Mouse (Mus musculus): Measurements from ENCODE around the gene H2-D1. TPM values are rescaled to one million over a fixed set of nuclear protein-coding genes. Genes with fewer than 3 reads are reported as not detected.
"Not testable (repeated sequence)": the region's sequence is repeated elsewhere in the genome, so short reads cannot be mapped to it uniquely, and the experiment has no call there.

Gene H2-D1
- total and polyA plus RNA-seq, 3 experiments: 105 to 286 (median 131) TPM

GRCm38 (mm10) chr17:35232659-35233058 is 29.9 kb upstream of the H2-D1 start:
- peak in 1 of 2 experiments; percentile 16 for DNase-seq
- Histone ChIP-seq H3K36me3 (ENCODE audit: control insufficient read depth, insufficient read depth, low read length) (no peaks in the 10 kb centered on the region), H3K27me3 (ENCODE audit: control insufficient read depth, insufficient read depth, low read length) (no peaks in the 10 kb centered on the region), H3K79me2 (replicated peaks; ENCODE audit: control insufficient read depth, insufficient read depth, low read length) (peaks cover 3% of the 10 kb centered on the region), H3K9ac (ENCODE audit: low read depth, low read length) (no peak overlapping the region), H3K4me1 (ENCODE audit: control insufficient read depth, insufficient read depth, low read length) (peaks cover 5% of the 10 kb centered on the region; the same call in 1 of the 2 replicates), H3K27ac (peak overlapping the region; percentile 55), H3K4me3 (no peak overlapping the region)
- TF ChIP-seq EP300 (IDR thresholded peaks at IDR 0.05; ENCODE audit: insufficient read depth, low read depth, low read length) (no peak), POLR2A (IDR thresholded peaks at IDR 0.05; ENCODE audit: insufficient read depth, low read depth, low read length) (no peak), CTCF (IDR thresholded peaks at IDR 0.05) (no peak)
- 75% methylated on average over 5 of the region's 5 CpGs for WGBS
- intact Hi-C loops (cut with DNase I): loop anchor here (1.0 to 10.0 kb wide), 3 partner anchors 37 to 378 kb away; partner anchors contain the start of genes Nelfe and Skiv2l

DNA sequence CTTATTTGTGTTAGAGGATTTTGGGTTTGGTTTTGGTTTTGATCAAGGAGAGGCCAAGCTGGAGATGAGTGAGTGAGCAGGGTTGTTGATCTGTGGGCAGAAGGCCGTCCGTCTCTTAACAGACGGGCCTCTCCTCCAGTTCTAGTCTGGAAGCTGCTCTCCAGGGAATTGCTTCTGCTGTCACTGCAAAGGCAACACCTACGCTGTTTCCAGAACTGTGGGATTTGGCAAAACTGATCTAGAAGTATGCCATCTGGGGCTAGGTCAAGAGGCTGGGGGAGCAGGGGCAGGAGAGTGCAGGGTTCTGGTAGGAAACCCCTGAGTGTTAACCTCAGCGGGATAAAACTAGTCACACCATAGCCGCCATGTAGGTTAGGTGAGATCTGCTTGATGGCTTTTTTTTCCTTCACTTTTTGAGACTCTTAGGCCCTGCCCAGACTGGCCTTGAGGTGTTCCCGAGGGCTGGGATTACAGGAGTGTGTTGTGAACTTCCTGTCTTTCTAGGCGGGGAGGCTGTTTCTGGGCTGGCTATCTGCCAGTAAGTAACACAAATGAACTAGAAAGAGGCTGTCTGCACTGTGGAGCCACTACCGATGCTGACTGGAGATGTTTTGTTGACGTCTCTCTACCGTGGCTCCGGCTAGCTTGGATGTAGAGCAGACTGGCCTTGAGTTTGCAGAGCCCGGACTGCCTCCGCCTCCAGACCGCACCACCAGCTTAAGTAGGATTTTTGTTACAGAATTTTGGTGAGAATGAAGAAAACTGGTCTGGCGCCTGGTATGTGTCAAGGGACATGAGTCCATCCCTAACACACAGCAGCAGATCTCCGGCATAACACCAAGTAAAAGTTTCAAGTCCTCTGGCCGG is 29.2 kb upstream of the H2-D1 start, which contains the start of gene Atp6v1g2:
Atp6v1g2 (plus strand) TSS at position 547 of the 867 bp plus-strand sequence.
- H3K9ac ChIP-seq (ENCODE audit: low read depth, low read length): peak within 1 kb of the TSS; percentile 37
- H3K79me2 ChIP-seq (replicated peaks; ENCODE audit: control insufficient read depth, insufficient read depth, low read length): peaks cover 3% of the 10 kb centered on the region
- 28% methylated on average over 18 of the region's 18 CpGs for WGBS

GRCm38 (mm10) chr17:35234090-35234489 is 28.4 kb upstream of the H2-D1 start:
- H3K27ac ChIP-seq: peak overlapping the region; percentile 94; the same call in 1 of the 2 replicates
- not testable (repeated sequence) for H3K36me3 ChIP-seq (ENCODE audit: control insufficient read depth, insufficient read depth, low read length); H3K4me3 ChIP-seq; H3K9ac ChIP-seq (ENCODE audit: low read depth, low read length); H3K79me2 ChIP-seq (replicated peaks; ENCODE audit: control insufficient read depth, insufficient read depth, low read length); DNase-seq; H3K27me3 ChIP-seq (ENCODE audit: control insufficient read depth, insufficient read depth, low read length); H3K4me1 ChIP-seq (ENCODE audit: control insufficient read depth, insufficient read depth, low read length)
- 60% methylated on average over 7 of the region's 7 CpGs for WGBS
- intact Hi-C loops (cut with DNase I): loop anchor here (10.0 kb wide), 1 partner anchor 379 kb away; the partner anchor contains the start of genes Nelfe and Skiv2l

More for the DNA sequence above, 29.2 kb upstream of the H2-D1 start, which contains the start of gene Atp6v1g2:
- TF ChIP-seq POLR2A (IDR thresholded peaks at IDR 0.05; ENCODE audit: insufficient read depth, low read depth, low read length) (no peak), CTCF (IDR thresholded peaks at IDR 0.05) (no peak), EP300 (IDR thresholded peaks at IDR 0.05; ENCODE audit: insufficient read depth, low read depth, low read length) (no peak)
- Histone ChIP-seq H3K4me3 (peak within 1 kb of the TSS; percentile 67; the same call in 1 of the 2 replicates), H3K27me3 (ENCODE audit: control insufficient read depth, insufficient read depth, low read length) (no peaks in the 10 kb centered on the region), H3K27ac (peak within 1 kb of the TSS; percentile 94), H3K4me1 (ENCODE audit: control insufficient read depth, insufficient read depth, low read length) (peaks cover 5% of the 10 kb centered on the region; the same call in 1 of the 2 replicates), H3K36me3 (ENCODE audit: control insufficient read depth, insufficient read depth, low read length) (no peaks in the 10 kb centered on the region)
- DNase-seq: peak; percentile 31 to 40
- intact Hi-C loops (cut with DNase I): loop anchor here (10.0 kb wide), 1 partner anchor 379 kb away; the partner anchor contains the start of genes Nelfe and Skiv2l

GRCm38 (mm10) chr17:35234903-35235302 is 27.6 kb upstream of the H2-D1 start:
- no peak for TF ChIP-seq POLR2A (IDR thresholded peaks at IDR 0.05; ENCODE audit: insufficient read depth, low read depth, low read length)
- TF ChIP-seq CTCF (IDR thresholded peaks at IDR 0.05): no peak
- TF ChIP-seq EP300 (IDR thresholded peaks at IDR 0.05; ENCODE audit: insufficient read depth, low read depth, low read length): no peak
- Histone ChIP-seq H3K4me3 (peak overlapping the region; percentile 67), H3K36me3 (ENCODE audit: control insufficient read depth, insufficient read depth, low read length) (no peaks in the 10 kb centered on the region), H3K9ac (ENCODE audit: low read depth, low read length) (peak overlapping the region; percentile 92), H3K79me2 (replicated peaks; ENCODE audit: control insufficient read depth, insufficient read depth, low read length) (peaks cover 2% of the 10 kb centered on the region), H3K27ac (peak overlapping the region; percentile 94), H3K4me1 (ENCODE audit: control insufficient read depth, insufficient read depth, low read length) (peaks cover 5% of the 10 kb centered on the region; the same call in 1 of the 2 replicates), H3K27me3 (ENCODE audit: control insufficient read depth, insufficient read depth, low read length) (no peaks in the 10 kb centered on the region)
- intact Hi-C loops (cut with DNase I): loop anchor here (5.0 to 10.0 kb wide), 3 partner anchors 113 to 380 kb away; partner anchors contain the start of genes Csnk2b, Gpank1, Nelfe and Skiv2l
- DNase-seq: peak; percentile 65 to 73
- under 1% methylated on average over 31 of the region's 31 CpGs for WGBS

DNA sequence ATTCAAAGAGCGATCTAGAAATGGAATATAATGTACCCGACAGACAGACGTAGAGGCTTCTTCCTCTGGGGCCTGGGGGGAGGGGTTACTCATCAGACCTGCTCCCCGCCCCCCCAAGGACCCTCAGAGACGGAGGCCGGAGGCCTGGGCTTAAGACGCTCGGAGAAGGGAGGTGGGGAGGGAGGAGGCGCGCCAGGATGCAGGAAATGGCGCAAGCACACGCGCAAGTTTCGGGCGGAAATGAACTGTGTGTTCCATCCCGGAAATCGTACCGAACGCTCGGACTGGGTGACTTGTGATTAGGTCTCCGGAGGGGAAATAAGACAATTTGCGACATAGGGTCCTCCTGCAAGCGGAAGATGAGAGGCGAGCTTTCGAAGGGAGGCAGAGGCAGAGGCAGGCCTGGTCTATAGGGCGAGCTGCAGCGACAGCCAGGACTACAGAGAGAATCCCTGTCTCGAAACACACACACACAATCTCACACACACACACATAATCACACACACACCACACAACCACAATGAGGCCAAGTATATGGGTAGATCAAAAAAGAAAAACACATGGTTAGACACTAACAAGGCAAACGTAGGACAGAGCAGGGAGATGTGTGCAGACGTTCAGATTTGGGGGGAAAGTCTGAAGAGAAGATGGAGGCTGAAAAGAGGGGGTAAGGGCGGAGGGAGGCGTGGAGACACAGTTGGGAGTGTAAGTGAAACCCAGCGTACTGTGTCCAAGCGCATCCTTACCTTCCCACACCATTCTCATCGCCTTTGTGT is 26.7 kb upstream of the H2-D1 start, which contains the start of gene Nfkbil1:
Nfkbil1 (minus strand) TSS at position 179 of the 776 bp plus-strand sequence.
- H3K36me3 ChIP-seq (ENCODE audit: control insufficient read depth, insufficient read depth, low read length): no peaks in the 10 kb centered on the region
- peak within 1 kb of the TSS; percentile 92 for H3K9ac ChIP-seq (ENCODE audit: low read depth, low read length)
- intact Hi-C loops (cut with DNase I): loop anchor here (2.0 to 10.0 kb wide), 4 partner anchors 69 to 381 kb away; partner anchors contain the start of genes Csnk2b, Gpank1, Nelfe and Skiv2l
- WGBS: under 1% methylated on average over 35 of the region's 35 CpGs
- H3K27ac ChIP-seq: peak within 1 kb of the TSS; percentile 94
- DNase-seq: peak; percentile 87 to 93
- no peaks in the 10 kb centered on the region for H3K27me3 ChIP-seq (ENCODE audit: control insufficient read depth, insufficient read depth, low read length)
- H3K4me3 ChIP-seq: peak within 1 kb of the TSS; percentile 67
- H3K79me2 ChIP-seq (replicated peaks; ENCODE audit: control insufficient read depth, insufficient read depth, low read length): peaks cover 2% of the 10 kb centered on the region
- peaks cover 8% of the 10 kb centered on the region for H3K4me1 ChIP-seq (ENCODE audit: control insufficient read depth, insufficient read depth, low read length)
- TF ChIP-seq POLR2A (IDR thresholded peaks at IDR 0.05; ENCODE audit: insufficient read depth, low read depth, low read length) (peak; percentile 91), CTCF (IDR thresholded peaks at IDR 0.05) (no peak), EP300 (IDR thresholded peaks at IDR 0.05; ENCODE audit: insufficient read depth, low read depth, low read length) (peak; percentile 98)
